Mouse (Mus musculus) common myeloid progenitor, adult 5-6 weeks (primary cell): ENCODE measurements around the gene Slc24a4. TPM values are rescaled to one million over a fixed set of nuclear protein-coding genes. Genes with fewer than 3 reads are reported as not detected.
A peak's percentile ranks its signal among the peaks of the same experiment; 100 is the strongest.

Experiments
- ATAC-seq: replicated peaks from 2 replicates; pipeline ENCODE4 v1.8.0; 2016; ENCODE audit warnings: low read depth, mild to moderate bottlenecking, moderate TSS enrichment, inconsistent platforms; ENCODE audit not compliant: poor library complexity, severe bottlenecking
- total RNA-seq: library from RNA; stranded (forward); fragments of 200-1000, 187-1606 nt; gene quantifications from 2 replicates; pipeline ENCODE4 v1.2.3, GENCODE M21; 2017

Gene Slc24a4
- not detected in 2 replicates for total RNA-seq

GRCm38 (mm10) chr12:102128081-102128790 is at the start of gene Slc24a4:
Gene Slc24a4 (plus strand): TSS chr12:102128733.
- ATAC-seq = peak; percentile 61

- ATAC-seq = no peak
Measured at GRCm38 (mm10) chr12:102082648-102083425, 45.7 kb upstream of the Slc24a4 start.

DNA sequence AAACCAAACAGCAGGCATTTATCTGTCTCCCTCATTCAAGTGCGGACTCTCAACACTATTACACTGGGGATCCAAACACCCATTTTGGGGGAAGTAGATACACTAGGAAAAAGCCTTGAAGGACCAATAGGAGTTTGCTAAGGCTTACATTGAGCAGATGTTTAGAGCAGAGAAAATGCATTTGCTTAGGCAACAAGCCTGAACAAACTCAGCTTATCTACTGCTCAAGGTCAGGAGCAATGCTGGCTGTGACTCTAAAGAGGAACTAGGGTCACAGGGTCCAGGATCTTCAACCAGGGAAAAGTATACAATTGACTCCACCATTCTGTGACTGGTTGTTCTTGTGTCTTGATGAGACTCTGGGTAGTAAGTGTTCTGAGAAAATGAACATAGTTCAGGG is 38.0 kb upstream of the Slc24a4 start:
- ATAC-seq = no peak

DNA sequence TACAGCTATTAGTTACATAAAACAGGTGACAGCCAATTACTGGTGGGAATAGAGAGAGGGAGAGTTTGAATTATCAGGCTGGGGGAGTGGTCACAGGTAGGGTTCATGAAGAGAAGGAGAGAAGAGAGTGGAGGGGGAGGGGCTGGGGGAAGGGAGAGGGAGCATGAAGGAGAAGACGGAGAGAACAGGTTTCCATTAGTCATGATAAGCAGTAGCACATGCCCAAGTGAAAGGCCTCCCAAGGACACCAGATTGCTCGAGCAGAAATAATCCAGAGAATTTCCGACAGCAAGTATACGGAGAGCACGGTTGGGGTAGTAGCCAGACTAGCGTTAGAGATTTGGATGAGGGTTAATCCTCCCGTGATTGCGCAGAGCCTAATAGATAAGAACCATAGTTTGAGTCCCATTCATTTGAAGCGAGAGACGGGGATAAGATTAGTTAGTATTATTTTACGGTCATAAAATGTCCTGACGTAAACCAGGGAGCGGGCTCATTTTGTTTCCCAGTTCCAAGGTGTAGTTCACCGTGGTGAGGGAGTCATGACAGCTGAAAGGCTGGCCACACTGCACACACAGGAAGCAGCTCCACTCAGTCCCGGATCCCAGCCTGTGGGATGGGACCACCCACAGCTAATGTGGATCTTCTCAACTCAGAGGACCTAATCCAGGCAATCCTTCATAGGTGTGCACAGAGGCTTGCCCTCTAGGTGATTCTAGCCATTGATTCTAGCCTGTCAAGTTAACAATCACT is 36.0 kb upstream of the Slc24a4 start:
- no peak for ATAC-seq

- no peak for ATAC-seq
Measured at GRCm38 (mm10) chr12:102105990-102106389, 22.5 kb upstream of the Slc24a4 start.

DNA sequence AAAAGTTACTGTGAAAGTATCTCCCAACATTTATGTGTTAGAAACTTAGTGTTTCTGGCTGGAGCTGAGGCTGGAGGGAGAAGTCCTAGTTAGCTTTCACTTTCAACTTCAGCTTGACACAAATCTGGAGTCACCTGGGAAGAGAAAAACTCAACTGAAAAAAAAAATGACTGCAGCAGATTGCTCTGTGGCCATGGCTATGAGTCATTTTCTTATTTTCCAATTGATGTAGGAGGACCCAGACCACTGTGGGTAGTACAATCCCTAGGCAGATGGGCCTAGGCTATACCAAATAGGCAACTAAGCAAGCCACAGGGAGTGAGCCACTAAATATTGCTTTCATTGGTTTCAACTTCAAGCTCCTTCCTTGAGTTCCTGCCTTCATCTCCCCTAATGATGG is 19.7 kb upstream of the Slc24a4 start:
- ATAC-seq = peak; percentile 32; the same call in 1 of the 2 replicates

DNA sequence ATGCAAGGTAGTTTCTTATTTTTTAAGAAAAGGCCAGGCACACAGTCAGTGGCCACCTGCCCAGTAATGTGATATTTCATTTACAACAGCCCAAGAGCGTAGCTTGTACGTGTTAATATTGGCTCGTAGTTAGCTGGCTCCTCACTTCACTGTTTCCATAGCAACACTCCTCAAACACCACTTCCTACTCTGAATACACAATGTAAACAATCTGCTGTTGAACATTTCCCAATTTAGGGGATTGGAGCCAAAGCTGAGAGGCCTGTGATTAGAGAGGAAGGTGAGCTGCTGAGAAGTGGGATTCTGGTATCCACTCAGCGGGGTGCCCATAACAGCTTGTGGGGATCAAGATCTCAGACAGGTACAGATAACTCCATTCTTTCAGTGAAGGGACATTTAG is 16.0 kb upstream of the Slc24a4 start:
- ATAC-seq = 0 out of 2 replicates have a peak, but pooled peaks have one; percentile 11

- no peak for ATAC-seq
Measured at GRCm38 (mm10) chr12:102112901-102113300, 15.6 kb upstream of the Slc24a4 start.

DNA sequence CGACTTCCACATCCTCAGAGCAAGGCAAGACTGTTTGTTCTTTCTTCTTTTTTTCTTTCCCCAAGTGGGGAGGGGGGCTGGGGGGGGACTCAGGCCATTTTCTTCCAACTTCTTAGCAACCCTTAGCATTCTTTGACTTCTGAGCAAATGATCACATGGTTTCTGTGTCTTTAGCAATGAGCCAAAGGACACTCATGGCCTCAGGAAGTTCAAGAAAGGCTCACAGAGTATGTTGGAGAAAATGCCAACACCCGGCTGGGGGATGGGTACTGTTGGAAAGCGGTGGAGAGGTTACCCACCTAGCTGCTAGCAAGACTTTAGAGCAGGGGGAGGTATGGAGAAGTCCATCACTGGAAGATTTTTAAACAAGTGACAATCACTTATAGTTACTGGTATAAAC is 15.1 kb upstream of the Slc24a4 start:
- no peak for ATAC-seq

- ATAC-seq = no peak
Measured at GRCm38 (mm10) chr12:102116580-102116979, 12.0 kb upstream of the Slc24a4 start.

DNA sequence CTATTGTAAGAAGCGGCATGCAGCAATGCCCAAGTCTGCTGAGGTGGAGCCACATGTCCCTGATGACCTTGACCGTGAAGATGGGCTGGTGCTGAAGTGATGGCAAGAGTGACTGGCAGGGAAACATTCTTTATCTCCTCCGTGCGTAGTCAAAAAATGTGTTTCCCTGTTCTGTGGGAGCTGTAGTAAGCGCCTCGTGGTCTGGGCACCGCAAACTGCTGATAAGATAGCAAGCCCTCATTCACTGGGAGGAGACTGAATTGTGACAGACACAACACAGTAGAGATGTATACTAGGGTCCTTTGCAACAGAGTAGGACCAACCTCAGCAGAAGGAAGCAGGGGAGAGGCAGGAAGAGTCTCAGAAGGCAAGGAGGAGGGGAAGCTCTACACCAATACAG is 10.5 kb upstream of the Slc24a4 start:
- ATAC-seq = peak; percentile 97

- ATAC-seq = no peak
Measured at GRCm38 (mm10) chr12:102127601-102128000, 932 bp upstream of the Slc24a4 start.

DNA sequence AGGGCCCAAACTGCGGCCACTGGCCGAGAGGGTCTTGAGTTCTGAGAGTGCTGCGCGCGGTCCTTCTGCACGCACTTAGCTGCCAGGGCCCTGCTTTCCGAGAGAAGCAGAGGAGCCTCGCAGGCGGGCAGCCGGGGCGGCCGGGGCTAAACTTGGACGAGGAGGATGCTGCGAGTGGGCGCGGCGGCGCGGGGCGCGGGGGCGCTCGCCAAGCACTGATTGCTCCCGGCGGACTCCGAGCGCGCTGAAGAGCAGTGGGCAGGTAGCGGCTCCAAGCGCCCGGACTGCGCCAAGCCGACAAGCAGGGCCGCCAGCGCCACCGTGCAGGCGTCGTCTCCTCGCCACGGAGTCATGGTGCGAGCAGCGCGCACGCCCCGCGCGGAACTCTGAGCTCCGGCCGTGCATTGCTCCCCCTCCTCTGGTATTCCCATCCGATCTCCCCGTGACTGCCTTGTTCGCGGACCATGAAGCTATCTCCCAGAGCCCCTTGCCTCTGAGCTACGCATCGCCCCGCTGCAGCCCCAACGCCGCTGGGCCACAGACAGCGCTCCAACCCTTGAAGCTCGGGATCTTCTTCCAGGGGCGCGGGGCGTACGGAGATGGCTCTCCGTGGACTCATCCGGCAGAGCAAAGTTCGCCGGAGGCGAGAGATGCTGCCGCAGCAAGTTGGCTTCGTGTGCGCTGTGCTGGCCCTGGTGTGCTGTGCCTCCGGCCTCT is 416 bp downstream of the Slc24a4 start:
- peak; percentile 36; the same call in 1 of the 2 replicates for ATAC-seq

- ATAC-seq = no peak
Measured at GRCm38 (mm10) chr12:102129508-102130030, 1.0 kb downstream of the Slc24a4 start.

- ATAC-seq = 0 out of 2 replicates have a peak, but pooled peaks have one; percentile 18
Measured at GRCm38 (mm10) chr12:102139710-102140109, 11.2 kb downstream of the Slc24a4 start.

GRCm38 (mm10) chr12:102141330-102141729 is 12.8 kb downstream of the Slc24a4 start:
- ATAC-seq = no peak

DNA sequence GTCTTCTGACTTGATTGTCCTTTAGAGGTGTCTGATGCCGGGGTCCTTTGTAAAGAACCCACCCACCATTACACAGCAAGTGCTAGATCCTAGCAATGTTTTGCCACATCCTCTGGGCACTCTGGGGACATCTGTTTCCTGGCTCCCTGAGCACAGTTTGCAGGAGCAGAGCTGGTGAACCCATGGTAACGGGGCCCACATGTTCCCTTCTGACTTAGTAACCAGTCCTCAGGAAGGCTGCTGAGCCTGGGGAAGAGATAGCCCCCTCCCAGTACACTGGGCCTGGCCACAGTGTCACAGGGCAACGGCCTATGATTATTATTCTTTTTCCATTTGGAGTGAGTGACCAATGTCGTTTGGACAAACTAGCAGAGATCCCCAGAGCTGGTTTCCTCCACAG is 19.1 kb downstream of the Slc24a4 start:
- ATAC-seq = peak; percentile 92

- ATAC-seq = 0 out of 2 replicates have a peak, but pooled peaks have one; percentile 39
Measured at GRCm38 (mm10) chr12:102148746-102149145, 20.2 kb downstream of the Slc24a4 start.

- no peak for ATAC-seq
Measured at GRCm38 (mm10) chr12:102151185-102151584, 22.7 kb downstream of the Slc24a4 start.

- ATAC-seq = no peak
Measured at GRCm38 (mm10) chr12:102153796-102154195, 25.3 kb downstream of the Slc24a4 start.
